Mouse (Mus musculus): ENCODE measurements around the gene Gars.

Gars gene

DNA sequence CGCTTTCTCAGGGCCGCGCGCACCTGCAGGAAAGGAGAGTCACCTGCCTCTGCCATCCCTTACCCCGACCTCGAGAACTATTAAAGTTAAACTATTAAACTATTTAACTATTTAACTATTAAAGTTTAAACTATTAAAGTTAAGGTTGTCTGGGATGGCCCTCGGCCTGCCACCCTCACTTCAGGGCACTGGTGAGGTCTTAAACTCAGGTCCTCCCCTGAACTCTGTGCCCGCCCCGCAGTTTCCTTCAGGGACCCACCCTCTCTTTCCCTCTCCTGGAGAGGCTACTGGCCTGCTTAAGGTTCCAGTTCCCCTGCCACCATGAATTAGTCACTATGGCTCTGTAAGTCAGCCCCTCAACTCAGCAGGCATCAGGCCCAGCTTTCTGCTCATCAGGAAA, 53.6 kb downstream of the Gars start:
- no peak for DNase-seq (ENCODE audit: extremely low spot score, low read depth, low spot score)

GRCm38 (mm10) chr6:55093431-55094146, 55.8 kb downstream of the Gars start:
- no peak for DNase-seq (ENCODE audit: extremely low spot score, low read depth, low spot score)

GRCm38 (mm10) chr6:55098030-55098429, 60.2 kb downstream of the Gars start:
- DNase-seq (ENCODE audit: extremely low spot score, low read depth, low spot score), result no peak

- no peak for DNase-seq (ENCODE audit: extremely low spot score, low read depth, low spot score)
These were observed 60.8 kb downstream of the Gars start for GRCm38 (mm10) chr6:55098603-55099002.

- DNase-seq (ENCODE audit: extremely low spot score, low read depth, low spot score), result peak; percentile 73
These were observed 70.6 kb downstream of the Gars start for GRCm38 (mm10) chr6:55108358-55108757.

GRCm38 (mm10) chr6:55117325-55118109, 79.7 kb downstream of the Gars start:
- no peak for DNase-seq (ENCODE audit: extremely low spot score, low read depth, low spot score)

DNA sequence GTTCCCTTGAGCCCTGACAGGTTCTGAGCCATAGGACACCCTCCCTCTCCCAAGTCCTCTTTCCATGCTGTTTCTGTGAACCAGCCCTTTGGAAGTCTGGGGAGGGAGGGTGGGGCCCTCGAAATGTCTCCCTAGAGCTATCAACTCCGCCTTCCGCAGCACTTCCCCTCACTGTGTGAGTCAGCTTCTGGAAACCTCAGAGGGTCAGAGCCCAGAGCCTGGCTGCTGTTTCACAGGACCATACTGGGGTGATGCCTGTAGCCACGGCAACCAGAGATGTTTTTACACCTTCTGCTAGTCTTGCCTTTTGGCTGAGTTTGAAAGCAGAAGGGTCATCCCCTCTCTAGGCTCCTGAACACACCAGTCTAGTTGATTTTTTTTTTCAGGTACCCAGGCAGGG, 85.2 kb downstream of the Gars start:
- DNase-seq (ENCODE audit: extremely low spot score, low read depth, low spot score), result no peak

- no peak for DNase-seq (ENCODE audit: extremely low spot score, low read depth, low spot score)
These were observed 88.8 kb downstream of the Gars start for GRCm38 (mm10) chr6:55126576-55126975.

DNA sequence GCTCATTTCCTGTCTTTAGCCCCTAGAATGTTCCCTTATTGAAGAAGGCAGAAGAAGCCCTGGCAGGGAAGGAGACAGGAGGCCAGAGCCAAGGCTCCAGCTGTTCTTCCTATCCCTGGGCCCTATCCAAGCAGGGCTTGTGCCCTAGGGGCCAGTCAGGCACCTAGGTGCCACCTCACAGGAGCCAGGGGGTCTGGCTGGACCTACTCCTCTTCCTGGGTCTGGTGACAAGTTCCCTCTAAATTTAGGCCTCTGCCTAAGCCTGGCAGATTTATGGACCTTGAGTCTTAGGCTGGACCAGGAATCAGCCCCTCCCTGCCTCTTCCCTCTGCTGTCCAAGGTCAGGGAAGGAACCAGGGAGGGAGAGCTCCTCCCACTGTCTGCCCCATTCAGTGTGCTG, 90.6 kb downstream of the Gars start:
- no peak for DNase-seq (ENCODE audit: extremely low spot score, low read depth, low spot score)

Measured in hindlimb bud, embryonic 11.5 days (tissue).